Mouse (Mus musculus) neural tube, embryonic 14.5 days (tissue): ENCODE data around the gene Apbb2. TPM values are rescaled to one million over a fixed set of nuclear protein-coding genes. Genes with fewer than 3 reads are reported as not detected.

Source experiments
- ATAC-seq: fragments of 200-750 bp; cut with Nextera tagmentation; 2 replicates; pipeline ENCODE4 v1.8.0; 2017; ENCODE audit warnings: low read depth, mild to moderate bottlenecking, moderate TSS enrichment, moderate library complexity
- H3K27ac ChIP-seq: fragments of 300-500 bp; sonication (generic); 2 replicates; pipeline ENCODE4 v1.5.1; 2014; ENCODE audit warnings: low read depth, mild to moderate bottlenecking, control low read depth, low read length, moderate library complexity, mixed read lengths
- H3K27me3 ChIP-seq: fragments of 300-500 bp; sonication (generic); 2 replicates; pipeline ENCODE4 v1.6.1; 2014; ENCODE audit warnings: low read length; ENCODE audit not compliant: control insufficient read depth, insufficient read depth
- H3K36me3 ChIP-seq: fragments of 300-500 bp; sonication (generic); 2 replicates; pipeline ENCODE4 v1.6.1; 2014; ENCODE audit warnings: low read length, mixed read lengths; ENCODE audit not compliant: control insufficient read depth, insufficient read depth
- H3K4me1 ChIP-seq: fragments of 300-500 bp; sonication (generic); 2 replicates; pipeline ENCODE4 v1.6.1; 2014; ENCODE audit warnings: low read length; ENCODE audit not compliant: control insufficient read depth, insufficient read depth
- H3K4me2 ChIP-seq: fragments of 300-500 bp; sonication (generic); 2 replicates; pipeline ENCODE4 v1.6.1; 2014; ENCODE audit warnings: mild to moderate bottlenecking, low read depth, low read length, control low read depth
- H3K4me3 ChIP-seq: fragments of 300-500 bp; sonication (generic); 2 replicates; pipeline ENCODE4 v1.5.1; 2014; ENCODE audit warnings: low read depth, low read length, control low read depth, mixed read lengths
- H3K9ac ChIP-seq: fragments of 300-500 bp; sonication (generic); replicated peaks from 2 replicates; pipeline ENCODE4 v1.6.1; 2014; ENCODE audit warnings: low read depth, mild to moderate bottlenecking, control low read depth, low read length, mixed read lengths
- H3K9me3 ChIP-seq: fragments of 300-500 bp; sonication (generic); 2 replicates; pipeline ENCODE4 v1.6.1; 2016; ENCODE audit warnings: low read length; ENCODE audit not compliant: control insufficient read depth
- WGBS: fragments of 180-500 bp; shearing (Covaris S2); extraction: QIAGEN DNeasy Blood & Tissue Kit; methylation state at CpG from one replicate; pipeline ENCODE4 v1.1.7; 2014; 5-methylcytosine and 5-hydroxymethylcytosine counted together
- polyA plus RNA-seq: library from polyadenylated mRNA; unstranded; fragments of >200 nt; fragmentation: Nextera tagmentation; extraction: Ambion mirVana; gene quantifications from 2 replicates; pipeline ENCODE4 v1.2.1, GENCODE M21; 2014

Apbb2 gene
- polyA plus RNA-seq, 1 experiment from 2014 or later = 132 TPM

DNA sequence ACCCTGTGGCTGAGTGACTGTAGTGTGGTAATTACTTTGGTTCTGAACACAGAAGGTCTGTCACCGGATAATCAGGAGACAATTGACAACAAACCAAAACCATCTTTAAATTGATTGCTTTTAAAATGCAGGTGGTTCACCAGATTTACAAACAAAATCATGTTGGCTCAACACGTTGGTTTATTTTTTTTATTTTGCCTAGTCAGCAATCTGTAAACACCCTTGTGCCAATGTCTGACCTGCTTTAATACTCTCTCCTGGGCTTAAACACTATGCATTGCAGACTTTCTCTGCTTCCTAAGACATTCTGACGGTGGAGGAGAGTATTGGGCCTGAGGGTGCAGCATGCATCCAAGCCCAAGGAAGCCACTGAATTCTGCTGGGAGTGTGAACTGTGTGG is 22.3 kb downstream of the Apbb2 start:
- Histone ChIP-seq H3K36me3 (no peaks in the 10 kb centered on the region), H3K4me3 (no peak overlapping the region), H3K4me1 (no peaks in the 10 kb centered on the region), H3K27me3 (no peaks in the 10 kb centered on the region), H3K4me2 (no peak overlapping the region), H3K27ac (no peak overlapping the region), H3K9me3 (no peaks in the 10 kb centered on the region), H3K9ac (no peak overlapping the region)
- ATAC-seq = no peak
- 63% methylated on average over 3 of the region's 3 CpGs for WGBS

DNA sequence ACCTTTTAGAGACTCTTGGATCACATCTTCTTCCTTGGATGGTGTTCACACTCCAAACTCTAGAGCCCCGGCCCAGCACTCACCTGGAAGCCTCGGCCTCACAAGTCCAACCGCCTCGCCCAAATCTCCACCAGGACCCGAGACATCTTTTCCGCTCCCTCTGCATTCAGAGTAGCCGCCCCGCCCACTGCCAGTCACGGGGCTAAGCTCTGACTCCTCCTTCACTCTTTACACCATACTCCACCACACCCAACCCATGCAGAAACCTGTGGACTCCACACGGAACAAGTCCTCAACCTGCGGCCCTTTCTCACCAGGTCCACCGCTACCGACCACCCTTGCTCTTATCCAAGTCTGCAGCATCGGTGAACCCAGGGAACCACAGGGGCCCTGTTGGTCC is 23.7 kb downstream of the Apbb2 start:
- no peak for ATAC-seq
- H3K27me3 ChIP-seq = no peaks in the 10 kb centered on the region
- H3K36me3 ChIP-seq = no peaks in the 10 kb centered on the region
- H3K4me3 ChIP-seq = no peak overlapping the region
- H3K9me3 ChIP-seq = no peaks in the 10 kb centered on the region
- 87% methylated on average over 14 of the region's 14 CpGs for WGBS
- no peak overlapping the region for H3K4me2 ChIP-seq
- H3K27ac ChIP-seq = no peak overlapping the region
- H3K9ac ChIP-seq = no peak overlapping the region
- no peaks in the 10 kb centered on the region for H3K4me1 ChIP-seq

DNA sequence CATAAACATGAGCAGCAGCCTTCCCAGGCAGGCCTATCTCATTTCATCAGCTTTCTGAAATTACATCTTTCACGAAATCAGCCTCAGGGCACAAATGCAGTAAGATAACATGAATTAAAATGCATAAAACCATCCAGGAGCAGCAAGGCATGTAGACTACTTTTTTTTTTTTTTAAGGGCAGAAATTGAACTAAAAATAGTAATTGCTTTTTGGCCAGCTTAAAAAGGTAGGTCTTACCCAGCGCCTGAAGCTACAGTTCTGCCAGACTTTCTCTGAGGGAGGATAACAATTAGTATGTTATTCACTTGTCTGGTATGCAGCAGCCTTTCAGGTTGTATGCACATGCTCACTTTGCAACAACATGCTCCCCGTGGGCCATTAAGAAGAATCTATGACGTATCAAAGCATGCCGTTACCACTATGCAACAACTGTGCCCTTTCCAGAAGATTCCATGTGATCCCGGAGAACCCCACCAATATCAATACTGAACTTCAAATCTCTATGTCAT is 32.3 kb downstream of the Apbb2 start:
- Histone ChIP-seq H3K36me3 (no peaks in the 10 kb centered on the region), H3K9me3 (no peaks in the 10 kb centered on the region; the same call in 1 of the 2 replicates), H3K4me3 (no peak overlapping the region), H3K27me3 (no peaks in the 10 kb centered on the region), H3K9ac (no peak overlapping the region), H3K4me2 (no peak overlapping the region), H3K4me1 (peaks cover 5% of the 10 kb centered on the region; the same call in 1 of the 2 replicates), H3K27ac (no peak overlapping the region)
- no peak for ATAC-seq
- 70% methylated on average over 6 of the region's 6 CpGs for WGBS

DNA sequence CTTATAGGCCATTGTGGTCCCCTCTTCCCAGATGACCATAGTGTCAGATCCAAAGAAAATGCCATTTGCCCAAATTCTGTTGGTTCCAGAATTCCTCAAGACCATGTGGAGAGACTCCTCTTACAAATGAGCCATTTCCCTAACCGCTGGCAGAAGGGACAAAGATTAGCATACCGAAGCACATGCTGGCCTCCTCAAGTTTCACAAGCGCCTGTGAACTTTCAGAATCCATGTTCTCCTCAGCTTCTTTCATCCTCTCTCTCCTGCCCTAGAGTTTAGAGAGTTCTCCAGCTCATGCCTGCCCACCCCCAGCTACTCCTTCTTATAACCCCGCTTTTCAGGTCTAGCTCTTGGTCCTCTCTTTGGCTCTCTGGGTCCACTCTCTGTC is 35.6 kb downstream of the Apbb2 start:
- ATAC-seq = no peak
- 84% methylated on average over 4 of the region's 4 CpGs for WGBS
- H3K27ac ChIP-seq = no peak overlapping the region
- H3K36me3 ChIP-seq = no peaks in the 10 kb centered on the region
- no peak overlapping the region for H3K4me2 ChIP-seq
- H3K27me3 ChIP-seq = no peaks in the 10 kb centered on the region
- peaks cover 5% of the 10 kb centered on the region; the same call in 1 of the 2 replicates for H3K4me1 ChIP-seq
- no peaks in the 10 kb centered on the region; the same call in 1 of the 2 replicates for H3K9me3 ChIP-seq
- H3K4me3 ChIP-seq = no peak overlapping the region
- no peak overlapping the region for H3K9ac ChIP-seq

DNA sequence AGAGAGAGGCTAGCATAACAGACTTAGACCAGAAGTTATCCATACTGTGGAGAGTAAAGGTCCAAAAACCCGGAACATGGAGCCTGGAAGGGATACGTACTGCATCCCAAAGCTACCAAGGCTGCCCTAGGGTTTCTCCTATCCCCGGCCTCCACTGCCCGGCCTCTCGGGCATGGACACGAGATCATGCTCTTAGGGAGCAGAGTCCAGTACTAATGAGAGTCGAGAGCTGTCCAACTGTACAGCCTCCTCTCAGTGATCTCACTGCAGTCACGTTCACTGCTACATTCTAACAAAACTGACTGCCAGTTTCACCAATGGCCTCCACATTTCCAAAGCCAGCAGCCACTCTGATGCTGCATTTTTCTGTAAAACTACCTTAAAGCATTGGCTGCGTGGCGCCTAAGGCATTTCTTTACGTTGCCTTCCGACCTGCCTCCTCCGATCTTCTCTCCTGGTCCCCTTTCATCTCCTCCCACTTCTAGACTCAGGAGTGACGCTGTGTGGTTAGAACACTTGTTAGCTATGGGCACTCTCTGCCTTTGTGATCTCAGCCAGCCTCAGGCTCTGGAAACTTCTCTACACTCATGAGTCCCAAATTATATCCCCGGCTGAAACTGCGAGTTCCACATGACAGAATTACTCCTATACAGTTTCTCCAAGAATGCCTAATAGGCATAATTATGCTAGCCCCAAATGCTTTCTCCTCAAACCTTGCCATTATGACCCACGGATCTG is 36.1 kb downstream of the Apbb2 start:
- H3K36me3 ChIP-seq = no peaks in the 10 kb centered on the region
- no peak overlapping the region for H3K27ac ChIP-seq
- no peaks in the 10 kb centered on the region for H3K27me3 ChIP-seq
- no peak for ATAC-seq
- 92% methylated on average over 17 of the region's 17 CpGs for WGBS
- H3K4me1 ChIP-seq = peaks cover 5% of the 10 kb centered on the region; the same call in 1 of the 2 replicates
- no peak overlapping the region for H3K9ac ChIP-seq
- H3K9me3 ChIP-seq = no peaks in the 10 kb centered on the region; the same call in 1 of the 2 replicates
- H3K4me3 ChIP-seq = no peak overlapping the region
- H3K4me2 ChIP-seq = no peak overlapping the region

DNA sequence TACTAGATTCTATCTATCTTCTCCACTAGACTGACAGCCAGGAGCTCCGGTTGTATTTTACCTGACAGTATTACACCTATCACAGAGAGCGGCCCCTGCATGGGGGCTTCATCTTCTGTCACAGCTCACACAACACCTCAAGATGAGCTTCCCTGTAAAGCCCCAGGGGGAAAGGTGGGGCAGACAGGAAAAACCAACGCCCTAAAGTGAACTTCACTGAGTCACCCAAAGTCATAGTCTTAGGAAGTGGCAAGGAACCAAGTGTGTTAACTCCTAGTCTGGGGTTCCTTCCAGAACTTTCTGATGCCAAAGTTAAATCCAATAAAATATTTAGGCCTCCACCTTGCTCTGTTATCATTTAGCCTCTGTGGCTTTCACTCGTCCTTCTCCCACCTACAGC is 39.5 kb downstream of the Apbb2 start:
- 80% methylated on average over 4 of the region's 4 CpGs for WGBS
- ATAC-seq = no peak

DNA sequence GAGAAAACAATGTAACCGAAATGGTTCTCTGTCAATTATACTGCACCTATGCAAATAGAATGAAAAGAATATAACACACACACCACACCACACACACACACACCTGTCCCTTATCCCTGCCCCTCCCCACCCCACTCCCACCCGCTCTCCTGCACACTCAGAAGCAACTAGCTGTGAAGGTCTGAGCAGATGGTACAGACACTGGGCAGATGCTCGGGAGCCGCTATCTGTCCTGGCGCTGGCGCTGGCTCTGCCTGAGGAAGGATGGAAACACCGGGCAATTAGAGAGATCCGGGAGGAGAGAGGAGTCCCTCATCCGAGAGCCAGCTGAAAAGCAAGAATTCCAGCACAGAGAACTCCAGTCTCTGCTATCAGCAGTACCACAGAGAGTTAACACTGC is 42.3 kb downstream of the Apbb2 start:
- Histone ChIP-seq H3K4me2 (no peak overlapping the region), H3K27me3 (no peaks in the 10 kb centered on the region), H3K27ac (no peak overlapping the region), H3K9ac (no peak overlapping the region), H3K4me1 (0 out of 2 replicates have a peak, but pooled peaks cover 5% of the 10 kb centered on the region), H3K4me3 (no peak overlapping the region), H3K9me3 (no peaks in the 10 kb centered on the region), H3K36me3 (no peaks in the 10 kb centered on the region)
- 41% methylated on average over 9 of the region's 9 CpGs for WGBS
- peak; percentile 68 for ATAC-seq

More for the DNA sequence above, 39.5 kb downstream of the Apbb2 start:
- H3K4me3 ChIP-seq = no peak overlapping the region
- H3K27me3 ChIP-seq = no peaks in the 10 kb centered on the region
- no peak overlapping the region for H3K27ac ChIP-seq
- H3K4me1 ChIP-seq = no peaks in the 10 kb centered on the region
- no peak overlapping the region for H3K4me2 ChIP-seq
- H3K9ac ChIP-seq = no peak overlapping the region
- no peaks in the 10 kb centered on the region for H3K9me3 ChIP-seq
- no peaks in the 10 kb centered on the region for H3K36me3 ChIP-seq

DNA sequence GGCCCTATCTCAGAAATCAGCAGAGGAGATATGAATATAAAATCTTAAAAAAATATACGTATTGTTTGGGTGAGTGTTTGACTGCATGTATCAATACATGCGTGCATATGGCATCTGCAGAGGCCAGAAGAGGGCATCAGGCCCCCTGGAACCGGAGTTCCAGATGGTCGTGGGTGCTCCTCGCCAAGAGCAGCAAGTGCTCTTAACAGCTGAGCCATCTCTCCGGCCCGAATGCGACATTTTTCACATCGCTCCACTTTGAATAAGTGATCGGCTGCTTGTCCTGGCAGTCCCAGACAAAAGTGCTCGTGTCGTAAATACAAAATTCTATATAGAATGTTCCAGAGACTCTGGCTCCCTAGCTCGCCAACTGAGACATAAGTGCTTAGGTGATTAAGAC is 43.4 kb downstream of the Apbb2 start:
- ATAC-seq = no peak
- Histone ChIP-seq H3K4me1 (0 out of 2 replicates have a peak, but pooled peaks cover 5% of the 10 kb centered on the region), H3K9ac (no peak overlapping the region), H3K27me3 (no peaks in the 10 kb centered on the region), H3K4me2 (no peak overlapping the region), H3K9me3 (no peaks in the 10 kb centered on the region), H3K36me3 (no peaks in the 10 kb centered on the region), H3K4me3 (no peak overlapping the region), H3K27ac (no peak overlapping the region)
- 63% methylated on average over 13 of the region's 13 CpGs for WGBS

DNA sequence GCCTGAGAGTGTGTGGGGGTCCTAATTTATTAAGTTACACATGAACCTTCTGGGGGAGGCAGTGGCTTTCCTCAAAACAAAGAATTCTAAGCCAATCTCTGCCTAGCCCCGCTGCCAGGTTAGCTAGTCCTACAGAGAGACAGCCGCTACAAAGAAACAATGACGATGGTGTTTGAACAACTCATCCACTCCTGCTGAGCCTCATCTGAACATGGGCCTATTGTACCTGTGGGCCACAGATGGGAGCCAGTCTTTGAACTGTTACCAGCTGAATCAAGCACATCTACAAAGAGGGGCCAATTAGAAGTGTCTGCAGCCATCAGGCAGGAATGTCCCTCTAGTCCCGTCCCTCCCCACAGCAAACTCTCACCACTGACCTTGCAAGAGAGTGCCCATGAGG is 45.3 kb downstream of the Apbb2 start:
- Histone ChIP-seq H3K9me3 (no peaks in the 10 kb centered on the region), H3K36me3 (no peaks in the 10 kb centered on the region), H3K4me2 (no peak overlapping the region), H3K4me3 (no peak overlapping the region), H3K27me3 (no peaks in the 10 kb centered on the region), H3K27ac (no peak overlapping the region), H3K9ac (no peak overlapping the region), H3K4me1 (peaks cover 14% of the 10 kb centered on the region; the same call in 1 of the 2 replicates)
- peak; percentile 28; the same call in 1 of the 2 replicates for ATAC-seq
- 13% methylated on average over 4 of the region's 4 CpGs for WGBS
